Mouse (Mus musculus) adrenal gland, adult 2 months (tissue): Measurements from ENCODE around the gene Tbxas1. TPM values are rescaled to one million over a fixed set of nuclear protein-coding genes. Genes with fewer than 3 reads are reported as not detected.

ENCODE experiments used
- DNase-seq: peaks from one replicate; pipeline ENCODE4 v3.0.0; 2021
- polyA plus RNA-seq: library from polyadenylated mRNA; depleted of rRNA; stranded (reverse); fragments of >200 nt; gene quantifications from 2 replicates; pipeline ENCODE4 v1.2.3, GENCODE M21; 2012
- total RNA-seq, 2 experiments: library from RNA; stranded (reverse); gene quantifications; 2 replicates each; pipeline ENCODE4 v1.2.3; 2021

Gene Tbxas1
- total and polyA plus RNA-seq, 3 experiments = 3.3 to 8.5 (median 7.5) TPM

DNA sequence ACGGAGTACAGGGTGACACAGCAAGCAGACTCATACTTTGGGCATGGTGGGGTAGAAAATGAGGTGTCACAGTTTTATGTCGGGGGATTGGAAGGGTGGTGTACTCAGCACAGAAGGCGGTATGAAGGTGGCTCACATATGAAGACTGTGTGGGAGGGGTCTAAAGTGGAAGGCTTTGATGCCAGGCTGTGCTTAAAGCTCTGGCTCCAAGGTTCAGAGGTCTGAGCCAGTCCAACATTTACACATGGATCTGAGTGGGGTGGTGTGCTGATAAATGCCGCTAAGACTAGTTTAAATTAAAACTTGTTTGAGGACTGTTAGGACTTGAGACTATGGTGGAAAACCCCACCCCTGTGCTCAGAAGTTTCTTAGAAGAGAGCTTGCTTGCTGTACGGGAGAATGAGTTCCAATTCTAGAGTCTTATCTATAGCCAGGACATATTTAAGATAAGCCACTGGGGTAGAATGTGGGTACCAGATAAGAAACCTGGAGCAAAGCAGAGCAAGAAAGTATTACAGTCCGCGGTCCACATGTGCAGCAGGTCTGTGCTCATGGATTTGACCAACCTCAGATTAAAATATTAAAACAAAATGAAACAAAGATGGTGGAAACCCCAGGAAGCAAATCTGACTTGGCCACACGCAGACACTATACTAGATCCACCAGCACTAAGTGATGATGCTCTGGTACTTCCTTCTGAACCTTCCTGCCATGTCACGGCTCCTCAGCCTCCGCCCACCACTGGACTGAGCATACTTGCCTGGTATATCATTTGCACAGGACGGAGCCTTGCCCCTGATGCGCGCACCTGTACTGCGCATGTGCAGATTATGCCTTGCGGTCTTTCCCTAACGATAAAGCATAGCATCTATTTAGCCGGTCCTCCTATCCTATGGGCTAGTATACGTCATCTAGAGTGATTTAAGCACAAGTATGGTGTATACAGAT, 48.9 kb downstream of the Tbxas1 start:
- no peak for DNase-seq

DNA sequence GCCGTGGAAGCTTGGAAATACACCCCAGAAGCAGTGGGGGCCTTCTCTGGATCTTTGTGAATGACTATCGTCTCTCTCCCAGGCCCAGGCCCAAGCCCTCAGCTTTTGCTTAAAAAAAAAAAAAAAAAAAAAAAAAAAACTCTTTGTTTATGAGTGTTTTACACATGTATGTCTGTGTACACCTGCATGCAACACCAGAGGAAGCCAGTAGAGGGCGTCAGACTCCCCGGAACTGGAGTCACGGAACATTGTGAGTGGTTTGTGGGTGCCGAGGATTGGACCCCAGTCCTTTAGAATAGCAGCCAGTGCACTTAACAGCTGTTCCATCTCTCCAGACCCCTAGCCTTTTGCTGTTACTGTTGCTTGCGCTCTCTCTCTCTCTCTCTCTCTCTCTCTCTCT, 50.5 kb downstream of the Tbxas1 start:
- no peak for DNase-seq

DNA sequence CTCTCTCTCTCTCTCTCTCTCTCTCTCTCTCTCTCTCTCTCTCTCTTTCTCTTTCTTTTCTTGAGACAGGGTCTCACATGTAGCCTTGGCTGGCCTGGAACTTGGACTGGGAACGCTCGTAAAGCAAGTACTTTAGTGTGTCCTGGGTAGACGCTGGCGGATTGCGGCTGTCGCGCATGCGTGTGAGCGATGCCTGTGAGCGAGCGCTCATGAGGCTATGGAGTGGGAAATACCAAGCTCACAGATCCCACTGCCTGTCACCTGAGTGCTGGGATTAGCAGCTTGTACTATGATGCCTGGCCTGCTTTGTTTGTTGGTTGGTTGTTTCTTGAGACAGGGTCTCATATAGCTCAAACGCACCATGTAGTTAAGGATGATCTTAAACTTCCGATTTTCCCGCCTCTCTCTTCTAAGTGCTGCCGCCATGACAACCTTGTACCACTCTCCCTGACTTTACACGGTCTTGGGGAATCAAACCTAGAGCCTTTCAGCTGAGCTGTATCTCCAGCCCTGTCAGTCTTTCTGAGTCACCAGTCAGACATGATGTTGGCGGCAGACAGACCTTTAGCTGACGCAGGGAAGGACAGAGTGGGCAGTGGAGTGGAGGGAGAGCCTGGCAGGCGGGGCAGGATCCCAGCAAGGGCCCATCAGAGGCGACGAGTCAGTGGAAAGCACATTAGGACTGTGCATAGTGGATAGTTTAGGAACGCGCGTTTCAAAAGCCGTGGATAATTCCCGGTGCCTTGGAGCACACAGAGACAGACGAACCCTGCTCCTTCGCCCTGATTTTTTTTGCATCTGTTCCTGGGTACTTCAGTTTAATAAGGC, 51.1 kb downstream of the Tbxas1 start:
- peak; percentile 82 for DNase-seq

DNA sequence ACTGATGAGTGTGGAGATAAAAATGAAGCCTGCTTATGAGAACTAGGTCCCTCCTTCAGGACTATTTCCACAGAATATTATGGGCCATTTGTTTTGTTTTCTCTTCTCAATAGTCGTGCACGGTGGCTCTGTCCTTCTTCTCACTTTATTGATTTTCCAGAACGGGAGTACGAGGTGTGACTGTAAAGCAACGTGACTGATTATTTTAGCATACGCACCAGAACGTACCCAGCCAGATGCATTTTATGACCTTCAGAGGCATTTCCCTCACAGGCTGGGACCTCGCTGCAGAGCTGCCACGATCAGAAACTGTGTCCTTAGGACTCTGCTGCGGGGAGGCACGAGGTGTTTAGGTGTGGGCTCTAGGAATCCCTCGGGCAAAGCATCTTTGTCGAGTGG, 51.8 kb downstream of the Tbxas1 start:
- peak; percentile 18 for DNase-seq

DNA sequence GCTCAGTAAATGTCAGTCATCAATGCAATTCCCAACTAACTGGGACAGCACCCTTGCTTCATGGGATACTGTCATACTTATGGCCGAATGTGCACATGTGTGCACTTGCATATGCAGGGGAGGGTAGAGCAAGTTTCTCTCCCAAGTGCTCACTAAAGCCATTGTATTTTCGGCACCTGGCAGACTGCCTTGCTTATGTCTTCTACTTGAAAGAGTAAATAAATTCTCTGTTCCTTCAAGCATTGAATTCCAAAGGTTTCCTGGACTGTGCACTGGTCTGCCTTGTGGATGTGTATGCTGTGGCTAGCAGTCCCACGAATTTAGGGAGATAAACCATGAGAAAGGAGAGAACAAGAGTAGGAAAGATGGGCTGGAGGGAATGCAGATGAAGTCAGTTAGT, 53.3 kb downstream of the Tbxas1 start:
- DNase-seq = no peak

DNA sequence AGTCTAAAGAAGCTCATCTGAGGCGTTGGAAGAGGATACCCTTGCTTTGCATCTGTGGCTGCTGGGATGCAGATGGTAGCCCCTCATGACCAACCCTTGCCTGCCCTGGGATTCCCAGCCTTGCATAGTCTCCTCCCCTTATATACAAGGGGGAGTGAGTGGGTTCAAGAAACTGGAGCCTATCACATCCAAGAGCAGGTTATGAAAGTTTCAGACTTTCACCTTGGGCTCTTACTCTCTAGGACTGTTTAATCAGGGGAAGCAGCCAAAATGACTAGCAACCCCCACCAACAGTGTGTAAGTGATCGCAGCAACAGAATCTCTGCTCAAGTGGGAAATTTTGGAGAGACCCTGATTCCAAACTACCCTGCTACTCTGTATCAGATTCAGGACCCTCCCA, 60.8 kb downstream of the Tbxas1 start:
- no peak for DNase-seq

DNA sequence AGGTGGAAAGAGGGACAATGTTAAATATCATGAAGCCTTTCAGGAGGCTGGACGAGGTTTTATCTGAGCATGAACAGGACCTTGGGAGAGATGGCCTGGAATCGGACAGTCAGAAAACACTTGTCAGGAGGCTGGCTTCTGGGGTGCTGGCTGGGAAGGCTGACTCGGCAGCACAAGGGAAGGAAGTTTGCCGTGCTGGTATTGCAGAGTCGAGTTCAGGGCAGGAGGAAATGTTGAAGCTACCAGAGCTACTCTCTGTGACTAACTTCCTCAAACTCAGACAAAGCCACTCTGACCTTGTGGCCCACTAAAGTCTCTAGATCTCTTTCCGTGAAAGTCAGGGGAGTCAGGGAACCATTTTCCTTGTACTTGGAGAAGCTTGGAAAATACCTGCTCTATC, 63.2 kb downstream of the Tbxas1 start:
- peak; percentile 42 for DNase-seq

DNA sequence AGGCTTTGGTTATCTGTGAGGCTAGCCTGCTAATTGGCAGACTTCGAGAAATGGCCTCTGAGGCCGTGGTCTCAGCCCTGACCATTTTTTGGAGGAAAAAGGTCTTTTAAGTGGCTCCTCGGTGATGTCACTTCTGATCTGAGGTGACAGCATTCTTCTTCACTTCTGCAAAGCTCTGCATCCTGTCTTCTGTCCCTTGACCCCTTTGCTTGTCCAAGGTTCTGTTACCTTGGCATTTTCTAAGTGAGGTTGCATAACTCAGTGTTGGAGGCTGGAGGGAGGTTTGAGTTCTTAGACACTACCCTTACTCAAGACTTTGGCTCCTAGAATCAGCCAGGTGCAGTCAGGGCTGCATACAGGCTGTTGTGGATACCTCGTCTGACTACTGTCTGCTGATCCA, 63.9 kb downstream of the Tbxas1 start:
- DNase-seq = peak; percentile 57

DNA sequence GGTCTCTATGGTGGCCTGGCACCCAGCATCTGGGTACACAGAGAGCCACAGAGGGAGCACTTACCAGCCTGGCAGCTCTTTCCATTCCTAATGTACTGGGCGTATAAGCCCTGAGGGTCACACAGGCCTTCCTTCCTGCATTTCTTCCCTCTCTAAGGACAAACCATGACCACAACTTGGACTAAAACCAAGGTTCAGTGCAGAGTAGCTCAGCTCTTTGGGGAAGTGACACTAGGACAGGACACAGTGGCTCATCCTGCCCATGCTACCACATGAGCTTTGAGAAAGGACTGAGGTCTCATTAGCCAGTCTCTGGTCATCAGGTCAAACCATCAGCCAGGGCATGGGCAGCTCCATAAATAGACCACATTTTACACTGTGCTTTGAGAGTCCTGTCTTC, 65.8 kb downstream of the Tbxas1 start:
- peak; percentile 59 for DNase-seq

DNA sequence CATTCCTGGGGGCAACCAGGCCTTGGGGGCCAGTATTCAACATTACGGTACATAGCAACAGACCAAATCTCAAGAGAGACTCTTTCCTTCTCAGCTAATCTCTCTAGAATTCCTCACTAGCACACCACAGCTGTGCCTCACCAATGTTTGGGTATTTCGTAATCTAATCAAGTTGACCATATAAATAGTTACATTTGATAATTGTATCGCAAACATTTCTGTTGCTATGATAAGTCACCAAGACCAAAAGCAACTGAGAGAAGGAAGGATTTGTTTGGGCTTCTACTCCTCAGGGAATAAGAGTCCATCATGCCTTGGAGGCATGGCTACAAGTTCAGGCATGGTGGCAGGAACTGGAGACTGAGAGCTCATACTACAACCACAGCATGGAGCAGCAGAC, 67.6 kb downstream of the Tbxas1 start:
- no peak for DNase-seq

DNA sequence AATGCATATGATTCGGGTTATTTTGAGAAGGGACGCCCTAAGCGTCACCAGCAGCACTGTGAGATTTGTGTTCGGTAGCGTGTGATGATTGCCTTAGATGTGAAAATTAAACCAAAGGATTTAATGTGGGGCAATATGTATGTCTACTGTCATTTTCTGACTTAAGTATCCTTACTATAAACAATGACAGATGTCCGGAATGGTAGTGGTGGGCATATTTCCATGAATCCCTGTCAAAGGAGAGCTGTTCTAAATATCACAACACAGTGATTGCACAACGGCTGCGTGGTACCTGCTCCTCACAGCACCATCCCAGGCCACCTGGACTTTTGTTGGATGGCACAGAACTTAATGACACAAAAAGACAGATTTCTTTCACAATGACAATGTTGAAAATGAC, 69.2 kb downstream of the Tbxas1 start:
- DNase-seq = no peak

DNA sequence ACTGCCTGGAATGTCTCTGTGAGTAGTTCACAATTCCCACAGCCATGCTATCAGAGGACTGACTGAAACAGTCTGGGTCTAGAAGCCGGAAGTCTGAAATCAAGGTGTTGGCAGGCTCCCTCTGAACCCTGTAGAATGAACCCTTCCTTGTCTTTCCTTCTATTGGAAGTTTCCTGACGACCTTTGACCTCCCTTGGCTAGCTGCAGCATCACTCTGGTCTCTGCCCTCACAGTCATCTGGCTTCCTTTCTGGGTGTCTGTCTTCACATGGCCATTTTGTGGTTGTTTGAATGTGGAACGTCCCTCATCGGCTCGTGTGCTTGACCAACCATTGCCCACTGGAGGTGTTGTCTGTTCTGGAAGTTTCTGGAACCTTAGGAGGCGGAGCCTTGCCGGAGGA, 69.6 kb downstream of the Tbxas1 start:
- peak; percentile 42 for DNase-seq

DNA sequence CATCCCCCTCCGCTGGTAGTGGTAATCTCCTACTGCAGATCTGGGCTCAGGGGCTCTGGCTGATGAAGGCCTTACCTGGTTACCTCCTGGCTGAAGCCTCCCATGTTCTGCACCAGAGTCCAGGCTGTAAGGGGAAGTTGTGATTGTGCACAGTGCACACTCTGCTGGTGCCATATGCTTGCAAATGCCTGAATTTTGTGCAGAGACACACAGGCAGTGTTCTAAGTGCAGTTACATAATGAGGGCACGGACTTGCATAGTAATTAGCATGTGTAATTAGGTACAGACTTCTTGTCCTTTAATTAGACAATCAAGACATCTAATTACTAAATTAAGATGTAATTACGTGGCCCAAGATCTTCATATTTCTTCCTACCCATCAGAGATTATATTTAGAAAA, 70.5 kb downstream of the Tbxas1 start:
- DNase-seq = no peak

DNA sequence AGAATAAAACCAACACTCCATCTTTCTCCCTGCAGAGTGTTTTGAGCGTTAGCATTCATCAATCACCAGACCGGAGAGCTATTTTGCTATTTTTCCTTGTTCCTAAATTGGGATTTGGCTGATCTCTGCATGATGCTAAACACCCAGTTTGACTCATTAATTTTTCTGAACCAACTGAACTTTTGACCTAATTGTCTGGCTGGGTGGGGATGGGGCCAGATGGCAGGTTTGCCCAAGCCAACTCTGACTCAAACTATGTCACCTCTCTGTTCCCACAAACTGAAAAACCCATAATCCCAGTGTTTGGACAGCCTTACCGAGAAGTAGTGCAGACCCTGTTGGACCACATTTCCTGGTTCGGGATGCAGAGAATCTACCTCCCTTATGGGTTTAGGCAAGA, 72.1 kb downstream of the Tbxas1 start:
- DNase-seq = peak; percentile 36

DNA sequence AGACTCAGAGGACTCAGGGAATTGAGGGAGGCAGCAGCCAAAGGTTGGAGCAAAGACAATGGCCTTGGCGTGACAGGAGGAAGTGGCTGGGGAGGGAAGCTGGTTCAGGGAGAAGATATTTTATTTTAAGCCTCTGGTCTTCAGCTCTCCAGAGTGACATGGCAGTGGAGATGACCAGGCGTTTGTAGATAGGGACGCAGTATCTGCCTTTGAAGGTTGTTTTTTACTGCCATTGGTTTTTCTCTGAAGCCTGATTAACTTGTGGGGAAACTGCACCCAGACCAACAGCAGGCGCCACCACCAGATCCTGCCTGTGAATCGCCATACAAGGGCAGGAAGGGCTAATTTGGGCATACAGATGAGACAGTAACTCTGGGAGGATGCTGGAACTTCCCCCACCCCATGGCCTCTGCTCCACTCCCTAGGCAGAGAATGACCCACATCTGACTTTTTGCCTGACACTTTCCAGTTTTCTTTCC, 74.5 kb downstream of the Tbxas1 start:
- DNase-seq = peak; percentile 59

DNA sequence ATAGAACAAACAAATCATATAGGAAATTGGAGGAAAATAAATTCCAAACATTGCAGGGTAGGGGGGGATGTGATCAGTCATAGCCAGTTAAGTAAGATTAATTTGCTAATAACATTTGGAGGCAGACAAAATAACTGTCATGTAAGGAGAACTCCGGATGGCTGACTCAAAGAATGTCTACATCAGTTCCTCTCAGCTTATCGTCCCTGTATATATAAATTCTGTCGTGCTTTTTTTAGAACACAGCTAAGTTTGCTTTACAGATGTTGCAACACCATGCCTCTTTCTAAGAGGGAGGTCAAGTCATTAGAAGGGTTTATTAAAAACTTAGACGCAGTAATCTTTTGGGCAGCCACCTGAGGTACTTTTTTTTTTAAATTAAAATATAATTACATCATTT, 75.1 kb downstream of the Tbxas1 start:
- DNase-seq = no peak

DNA sequence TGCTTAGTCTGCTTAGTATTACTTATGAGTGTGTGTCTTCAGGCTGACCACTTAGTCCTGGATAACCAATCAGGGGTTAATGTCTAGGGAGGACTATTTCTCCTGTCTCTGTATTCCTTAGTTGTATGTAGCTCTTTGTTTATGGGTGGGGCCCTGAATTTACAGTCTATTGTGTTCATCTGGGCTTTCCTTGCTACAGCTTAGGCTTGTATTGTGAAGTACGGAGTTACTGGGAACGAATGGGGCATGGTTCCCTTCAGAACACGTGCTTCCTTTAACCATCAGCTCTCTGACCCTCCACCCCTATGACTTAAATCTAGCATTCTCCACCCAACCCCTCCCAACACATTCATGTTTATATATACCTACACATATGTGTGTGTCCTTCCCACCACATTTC, 75.6 kb downstream of the Tbxas1 start:
- no peak for DNase-seq

DNA sequence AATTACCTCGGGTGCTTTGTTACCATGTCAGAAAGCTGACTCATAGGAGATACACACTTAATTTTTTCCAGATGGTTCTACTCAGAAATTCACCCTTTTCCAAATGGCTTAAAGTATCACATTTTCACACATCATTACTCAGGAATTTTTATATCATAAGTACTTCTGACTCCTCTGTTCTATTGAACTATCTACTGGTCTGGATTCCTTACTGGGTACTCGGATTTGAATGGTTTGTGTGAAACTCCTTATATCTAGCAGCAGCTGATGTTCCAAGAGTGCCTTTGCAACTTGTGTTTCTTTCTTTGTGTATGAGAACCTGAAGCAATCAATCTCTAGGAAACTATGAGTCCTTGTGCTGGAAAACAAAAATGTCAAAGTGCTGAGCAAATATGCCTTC, 81.4 kb downstream of the Tbxas1 start:
- no peak for DNase-seq

DNA sequence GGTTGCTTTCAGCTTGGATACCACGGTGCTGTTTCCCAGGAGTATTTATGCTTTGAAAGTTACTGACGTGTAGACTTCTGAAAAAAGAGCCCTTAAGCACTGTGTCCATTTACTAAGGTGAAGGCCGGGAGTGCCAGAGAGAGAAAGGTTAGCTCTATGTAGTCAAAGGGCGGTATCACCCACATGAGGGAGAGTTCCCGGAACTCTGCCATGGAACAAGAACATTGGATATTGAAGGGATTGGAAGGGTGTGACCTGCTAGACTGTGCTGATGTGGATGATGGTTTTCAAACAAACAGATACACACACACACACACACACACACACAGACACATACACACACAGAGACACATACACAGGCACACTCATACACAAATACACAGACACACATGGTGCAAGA, 82.0 kb downstream of the Tbxas1 start:
- DNase-seq = no peak

DNA sequence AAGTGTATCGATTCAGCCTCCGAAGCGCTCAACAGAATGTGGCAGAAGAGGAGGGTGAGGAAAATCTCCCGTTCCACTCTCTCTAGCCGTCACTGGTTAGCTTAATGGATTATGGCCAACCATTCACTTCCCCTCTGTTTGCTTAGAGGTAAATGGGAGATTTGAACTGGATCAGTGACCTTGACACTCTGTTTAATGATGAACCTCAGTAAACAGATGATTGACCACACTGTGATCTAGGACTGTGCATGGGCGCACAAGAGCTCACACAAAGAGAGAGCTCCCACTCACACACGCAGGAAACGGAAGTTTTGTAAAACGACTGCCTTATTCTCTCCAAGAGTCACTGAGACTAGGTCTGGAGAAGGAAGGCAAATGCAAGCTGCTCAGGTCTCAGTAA, 84.3 kb downstream of the Tbxas1 start:
- DNase-seq = no peak

DNA sequence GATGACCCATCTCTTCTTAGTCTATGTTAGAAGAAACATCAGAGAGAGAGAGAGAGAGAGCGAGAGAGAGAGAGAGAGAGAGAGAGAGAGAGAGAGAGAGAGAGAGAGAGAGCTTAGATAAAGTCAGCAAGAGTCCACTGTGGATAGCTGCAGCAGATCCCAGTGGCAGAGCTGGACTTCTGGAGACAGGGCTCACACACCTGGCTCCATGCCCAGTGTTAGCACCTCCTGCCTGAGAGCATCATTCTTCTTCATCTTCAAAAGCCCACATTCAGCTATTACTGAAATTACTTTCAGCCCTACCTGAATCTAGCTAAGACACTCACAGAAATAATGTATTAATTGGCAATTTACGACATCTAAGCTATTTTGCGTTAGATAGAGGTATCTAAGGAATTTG, 85.2 kb downstream of the Tbxas1 start:
- peak; percentile 36 for DNase-seq

DNA sequence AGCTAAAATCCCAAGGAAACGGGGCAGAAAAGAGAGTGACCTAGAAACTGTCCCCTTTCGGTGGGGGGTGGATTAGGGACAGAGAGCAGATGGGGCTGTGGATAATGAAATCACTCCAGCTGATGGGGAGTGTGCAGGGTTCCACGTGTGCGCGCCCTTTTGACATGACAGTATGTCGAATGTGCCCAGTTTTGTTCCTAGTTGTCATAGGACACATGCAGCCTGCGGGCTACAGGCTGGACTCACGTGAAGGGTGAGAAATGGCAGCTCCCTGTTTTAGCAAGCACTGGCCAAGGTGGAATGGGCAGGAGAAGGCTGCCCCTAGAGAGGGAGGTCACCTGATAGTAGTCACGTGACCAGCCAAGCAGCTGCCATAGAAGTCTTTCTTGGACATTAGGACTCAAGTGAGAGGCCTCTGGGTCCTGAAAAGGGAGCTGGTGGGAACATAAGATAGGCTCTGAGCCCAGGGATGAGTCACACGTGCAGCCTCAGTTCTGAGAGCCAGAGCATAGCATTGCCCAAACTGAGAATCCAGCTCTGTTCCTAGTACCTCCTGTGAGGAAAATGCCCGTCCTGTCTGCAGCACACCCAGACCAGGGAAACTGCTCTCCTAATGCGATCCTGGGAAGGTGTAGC, 85.7 kb downstream of the Tbxas1 start:
- peak; percentile 90 for DNase-seq
